Mouse (Mus musculus) lung, adult 2 months (tissue): ENCODE data around the gene Mlh1. TPM values are rescaled to one million over a fixed set of nuclear protein-coding genes. Genes with fewer than 3 reads are reported as not detected.

Experiments
- DNase-seq: peaks from one replicate; pipeline ENCODE4 v3.0.0; 2022
- H3K4me1 ChIP-seq: fragments of 200-500 bp; 2 replicates; pipeline ENCODE4 v1.6.1; 2011; ENCODE audit warnings: low read length; ENCODE audit not compliant: control insufficient read depth, insufficient read depth
- H3K4me3 ChIP-seq: fragments of 200-500 bp; replicated peaks from 2 replicates; pipeline ENCODE3; 2011; ENCODE audit warnings: low read depth, mild to moderate bottlenecking, control low read depth, low read length; ENCODE audit errors: extremely low read depth
- CTCF ChIP-seq: fragments of 200-500 bp; IDR thresholded peaks from 2 replicates; pipeline ENCODE4 v1.5.1; 2011; ENCODE audit warnings: mild to moderate bottlenecking, low read length, control low read depth; ENCODE audit not compliant: insufficient read depth
- POLR2A ChIP-seq: fragments of 200-500 bp; IDR thresholded peaks from 2 replicates; pipeline ENCODE4 v1.6.1; 2011; ENCODE audit warnings: low read depth, mild to moderate bottlenecking, control low read depth, low read length, borderline replicate concordance; ENCODE audit errors: extremely low read depth
- WGBS: fragments of 180-500 bp; shearing (Covaris S2); methylation state at CpG from one replicate; pipeline ENCODE4 v1.1.7; 2018; 5-methylcytosine and 5-hydroxymethylcytosine counted together
- polyA plus RNA-seq: library from polyadenylated mRNA; depleted of rRNA; stranded (reverse); fragments of >200 nt; gene quantifications from 2 replicates; pipeline ENCODE4 v1.2.3, GENCODE M21; 2012

Mlh1 gene
- polyA plus RNA-seq, 1 experiment, result 10.8 TPM

GRCm38 (mm10) chr9:111304036-111304435, 32.4 kb upstream of the Mlh1 start:
- Histone ChIP-seq H3K4me1 (no peaks in the 10 kb centered on the region), H3K4me3 (no peak overlapping the region)
- TF ChIP-seq POLR2A (no peak), CTCF (no peak)
- 87% methylated on average over 6 of the region's 6 CpGs for WGBS
- no peak for DNase-seq

DNA sequence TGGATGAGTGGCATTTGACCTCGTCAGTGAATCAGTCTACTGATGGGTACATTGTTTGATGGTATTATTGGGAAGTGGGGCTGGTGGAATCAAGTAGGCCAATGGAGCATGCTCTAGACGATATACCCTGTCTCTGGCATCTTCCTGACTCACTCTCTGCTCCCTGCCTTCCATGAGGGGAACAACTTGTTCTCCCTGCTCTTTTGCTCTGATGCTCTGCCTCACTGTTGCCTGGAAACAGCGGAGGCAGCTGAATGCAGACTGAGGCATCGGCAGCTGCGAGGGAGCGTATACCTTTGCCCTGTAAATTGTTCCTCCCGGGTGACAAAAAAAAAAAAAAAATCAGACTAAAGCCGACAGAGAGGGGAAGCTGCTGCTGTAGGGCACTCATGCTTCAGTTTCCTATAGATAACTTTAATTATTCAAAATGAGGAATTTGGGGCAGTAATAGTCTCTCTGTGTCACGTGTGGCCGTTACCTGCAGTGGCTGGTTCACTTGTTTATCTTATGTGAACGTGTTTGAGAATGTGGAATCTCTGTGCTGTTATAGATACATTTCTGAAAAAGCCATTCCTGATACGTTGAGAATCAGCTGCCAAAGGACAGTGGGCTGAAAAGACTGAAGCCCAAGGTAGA, 30.7 kb upstream of the Mlh1 start:
- no peak for TF ChIP-seq POLR2A
- TF ChIP-seq CTCF, result no peak
- H3K4me3 ChIP-seq, result no peak overlapping the region
- WGBS, result 58% methylated on average over 12 of the region's 12 CpGs
- no peaks in the 10 kb centered on the region for H3K4me1 ChIP-seq
- no peak for DNase-seq

DNA sequence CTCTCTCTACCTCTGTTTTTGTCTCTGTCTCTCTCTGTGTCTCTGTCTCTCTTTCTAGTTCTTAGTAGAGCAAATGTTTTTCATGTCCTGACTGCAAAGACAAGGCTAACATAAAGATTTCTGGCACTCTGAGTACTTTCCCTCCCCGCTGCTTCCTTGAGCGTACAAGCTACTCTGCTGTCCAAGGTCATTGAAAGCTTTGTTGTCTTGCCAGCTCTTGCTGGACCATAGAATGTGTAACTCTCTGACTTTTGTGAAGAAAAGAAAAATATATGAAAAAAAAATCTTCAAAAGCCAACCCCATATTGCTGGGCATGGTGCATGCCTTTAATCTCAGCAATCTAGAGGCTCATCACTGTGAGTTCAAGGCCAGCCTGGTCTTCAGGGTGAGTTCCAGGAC, 27.0 kb upstream of the Mlh1 start:
- 41% methylated on average over 2 of the region's 2 CpGs for WGBS
- no peak for TF ChIP-seq CTCF
- TF ChIP-seq POLR2A, result no peak
- H3K4me1 ChIP-seq, result no peaks in the 10 kb centered on the region
- no peak for DNase-seq
- no peak overlapping the region for H3K4me3 ChIP-seq

DNA sequence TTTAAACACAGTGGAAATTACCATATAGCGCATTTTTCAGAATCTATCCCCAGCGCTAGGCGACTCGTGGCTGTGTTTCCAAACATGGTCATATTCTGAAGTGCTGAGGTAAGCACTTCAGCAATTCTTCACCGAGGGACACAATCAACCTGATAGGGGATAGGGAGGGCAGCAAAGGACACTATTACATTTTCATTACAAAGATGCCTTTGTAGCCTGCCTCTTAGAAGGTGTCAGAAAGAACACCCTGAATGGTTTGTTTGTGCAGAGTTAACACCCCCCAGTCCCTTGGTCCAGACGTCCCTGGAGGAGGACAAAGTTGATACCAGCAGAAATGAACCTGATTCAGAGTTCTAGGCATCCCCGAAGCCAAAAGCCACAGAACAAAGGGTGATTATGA, 24.8 kb upstream of the Mlh1 start:
- TF ChIP-seq POLR2A (no peak), CTCF (no peak)
- no peak for DNase-seq
- H3K4me1 ChIP-seq, result no peaks in the 10 kb centered on the region
- H3K4me3 ChIP-seq, result no peak overlapping the region
- 60% methylated on average over 7 of the region's 7 CpGs for WGBS

DNA sequence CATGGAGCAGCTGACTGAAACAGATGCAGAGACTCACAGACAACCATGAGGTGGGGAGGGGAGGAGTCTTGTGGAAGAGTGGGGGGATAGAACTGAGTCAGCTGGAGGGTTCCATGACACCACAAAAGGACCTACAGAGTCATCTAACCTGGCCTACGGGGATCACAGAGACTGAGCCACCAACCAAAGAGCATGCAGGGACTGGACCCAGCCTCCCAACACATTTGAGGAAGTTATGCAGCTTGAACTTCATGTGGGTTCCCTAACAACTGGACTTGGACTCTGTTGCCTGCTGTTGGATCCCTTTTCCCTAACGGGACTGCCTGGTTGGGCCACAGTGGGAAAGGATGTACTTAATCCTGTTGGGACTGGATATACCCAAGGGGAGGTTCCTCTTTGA, 23.7 kb upstream of the Mlh1 start:
- WGBS, result 75% methylated on average over 2 of the region's 2 CpGs
- no peaks in the 10 kb centered on the region for H3K4me1 ChIP-seq
- TF ChIP-seq POLR2A, result no peak
- no peak for TF ChIP-seq CTCF
- no peak for DNase-seq
- H3K4me3 ChIP-seq, result no peak overlapping the region

DNA sequence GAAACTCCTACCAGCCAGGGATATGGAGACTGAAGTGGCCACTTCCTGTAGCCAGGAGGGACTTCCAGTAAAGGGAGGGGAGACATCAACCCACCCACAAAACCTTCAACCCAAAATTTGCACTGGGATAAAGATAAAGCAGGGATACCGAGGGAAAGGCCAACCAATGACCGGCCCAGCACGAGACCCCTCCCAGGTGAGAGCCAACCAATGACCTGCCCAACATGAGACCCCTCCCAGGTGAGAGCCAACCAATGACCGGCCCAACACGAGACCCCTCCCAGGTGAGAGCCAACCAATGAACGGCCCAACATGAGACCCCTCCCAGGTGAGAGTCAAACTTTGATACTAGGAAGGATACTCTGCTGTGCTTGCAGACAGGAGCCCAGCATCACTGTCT, 23.3 kb upstream of the Mlh1 start:
- TF ChIP-seq CTCF, result no peak
- no peak for TF ChIP-seq POLR2A
- no peak overlapping the region for H3K4me3 ChIP-seq
- 93% methylated on average over 6 of the region's 6 CpGs for WGBS
- no peak for DNase-seq
- no peaks in the 10 kb centered on the region for H3K4me1 ChIP-seq

DNA sequence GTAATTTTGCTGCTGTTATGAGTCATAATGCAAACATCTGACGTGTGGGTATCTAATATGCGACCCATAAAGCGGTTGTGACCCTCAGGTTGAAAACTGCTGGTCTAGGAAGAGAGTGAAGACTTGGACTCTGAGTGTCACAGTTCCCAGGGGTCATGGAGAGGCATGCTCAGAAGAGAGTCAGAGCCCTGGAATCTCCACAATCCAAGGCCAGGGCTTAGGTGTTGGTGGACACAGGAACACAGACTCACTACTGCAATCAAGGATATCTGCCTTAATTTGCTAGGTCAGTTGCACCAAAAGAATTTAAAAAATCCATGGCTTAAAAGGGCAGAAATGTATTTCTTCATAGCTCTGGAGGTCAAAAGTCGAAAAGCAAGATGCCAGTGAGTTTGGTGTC, 21.6 kb upstream of the Mlh1 start:
- WGBS, result 77% methylated on average over 4 of the region's 4 CpGs
- Histone ChIP-seq H3K4me3 (no peak overlapping the region), H3K4me1 (peaks cover 3% of the 10 kb centered on the region)
- TF ChIP-seq POLR2A, result no peak
- TF ChIP-seq CTCF, result no peak
- DNase-seq, result no peak

DNA sequence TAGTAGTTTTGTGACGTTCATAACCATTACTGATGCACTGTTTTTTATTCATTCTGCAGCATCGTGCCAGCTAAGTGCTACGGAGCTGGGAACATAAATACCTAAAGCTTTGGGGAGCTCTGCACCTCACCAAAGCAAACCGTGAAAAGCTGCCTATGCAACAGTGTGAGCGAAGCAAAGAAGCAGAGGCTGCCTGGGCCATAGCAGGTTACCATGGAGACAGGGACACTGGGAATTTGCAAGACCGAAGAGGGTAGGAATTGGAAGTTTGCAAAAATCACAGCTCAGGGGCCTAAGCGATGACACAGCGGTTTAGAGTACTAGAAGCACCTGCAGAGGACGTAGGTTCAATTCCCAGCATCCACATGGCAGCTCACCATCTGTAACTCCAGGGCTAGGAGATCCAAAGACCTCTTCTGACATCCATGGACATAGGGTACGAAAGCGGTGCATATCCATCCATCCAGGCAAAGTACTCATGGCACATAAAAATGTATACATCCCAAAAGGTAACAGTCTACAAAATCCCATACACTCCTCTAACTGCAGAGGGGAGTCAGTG, 19.0 kb upstream of the Mlh1 start:
- no peak for DNase-seq
- WGBS, result 78% methylated on average over 11 of the region's 11 CpGs
- H3K4me1 ChIP-seq, result peaks cover 3% of the 10 kb centered on the region
- H3K4me3 ChIP-seq, result no peak overlapping the region
- TF ChIP-seq CTCF (no peak), POLR2A (no peak)

DNA sequence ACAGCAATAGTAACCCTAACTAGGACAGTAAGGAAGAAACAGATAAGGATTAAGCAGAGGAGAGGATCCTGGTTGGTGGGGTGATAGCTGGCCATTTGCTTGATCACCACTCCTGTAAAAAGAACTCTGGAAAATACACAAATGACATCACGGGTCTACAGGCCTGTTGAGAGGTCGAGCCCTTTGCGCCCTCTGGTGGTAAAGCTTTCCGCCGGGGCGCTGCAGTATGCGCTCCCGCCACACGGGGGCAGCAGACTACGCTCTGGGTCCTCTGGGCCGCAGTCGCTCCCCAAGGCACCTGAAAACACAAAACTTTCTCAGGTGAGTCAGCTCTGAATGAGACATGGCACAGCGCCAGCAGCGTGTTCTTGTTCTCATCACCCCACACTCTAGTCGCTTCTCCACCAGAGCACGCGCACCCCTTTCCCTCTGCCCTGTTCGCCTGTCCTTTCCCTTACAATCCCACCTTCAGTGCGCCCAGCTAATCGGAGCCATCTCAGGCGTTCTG, 18.3 kb upstream of the Mlh1 start:
- TF ChIP-seq CTCF, result peak; percentile 96
- no peak for TF ChIP-seq POLR2A
- Histone ChIP-seq H3K4me3 (no peak overlapping the region), H3K4me1 (peaks cover 3% of the 10 kb centered on the region)
- DNase-seq, result peak; percentile 95
- WGBS, result 15% methylated on average over 21 of the region's 21 CpGs

DNA sequence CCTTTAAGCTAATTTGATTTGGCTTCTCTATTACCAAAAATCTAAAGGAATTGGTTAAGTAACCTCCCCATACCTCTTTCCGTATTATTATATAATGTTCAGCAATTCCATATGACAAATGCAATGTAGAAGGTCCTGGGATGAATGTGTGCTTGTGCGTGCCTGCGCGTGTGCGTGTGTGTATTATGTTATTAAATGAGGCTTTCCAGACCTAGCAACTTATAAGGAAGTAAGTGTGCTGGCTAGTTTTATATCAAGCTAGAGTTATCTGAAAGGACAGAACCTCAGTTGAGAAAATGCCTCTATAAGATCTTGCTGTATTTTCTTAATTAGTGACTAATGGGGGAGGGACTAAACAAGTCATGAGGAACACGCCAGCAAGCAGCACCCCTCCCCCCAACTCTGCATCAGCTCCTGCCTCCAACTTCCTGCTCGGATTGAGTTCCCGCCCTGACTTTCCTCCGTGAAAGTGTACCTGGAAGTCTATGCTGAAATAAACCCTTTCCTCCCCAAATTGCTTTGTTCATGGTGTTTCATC, 17.8 kb upstream of the Mlh1 start:
- no peak for DNase-seq
- H3K4me1 ChIP-seq, result peaks cover 3% of the 10 kb centered on the region
- TF ChIP-seq POLR2A, result no peak
- no peak for TF ChIP-seq CTCF
- peak overlapping the region; percentile 39 for H3K4me3 ChIP-seq
- WGBS, result 51% methylated on average over 9 of the region's 9 CpGs

GRCm38 (mm10) chr9:111287956-111288355, 16.4 kb upstream of the Mlh1 start:
- H3K4me1 ChIP-seq, result peaks cover 3% of the 10 kb centered on the region
- 93% methylated on average over 4 of the region's 4 CpGs for WGBS
- no peak overlapping the region for H3K4me3 ChIP-seq
- no peak for DNase-seq
- TF ChIP-seq CTCF (no peak), POLR2A (no peak)
